Mouse (Mus musculus) mouse trophoblast stem cell (cell line): ENCODE measurements around the gene Lrrc1.

Experiments
- in situ Hi-C, 2 experiments: fragments of 300-500 bp; cut with MseI, MboI; formaldehyde crosslinking; loops; 2 replicates in 1 of 2; 3 replicates in 1 of 2; pipeline ENCODE4 v1.15.1; 2025

Gene Lrrc1

GRCm38 (mm10) chr9:77502171-77502547 is 42.5 kb downstream of the Lrrc1 start:
- in situ Hi-C loops = no loop called here

- in situ Hi-C loops = no loop called here
These were observed 45.6 kb downstream of the Lrrc1 start for GRCm38 (mm10) chr9:77499084-77499483.

GRCm38 (mm10) chr9:77498406-77498805 is 46.3 kb downstream of the Lrrc1 start:
- in situ Hi-C loops = no loop called here

GRCm38 (mm10) chr9:77497173-77497572 is 47.5 kb downstream of the Lrrc1 start:
- in situ Hi-C loops = no loop called here

GRCm38 (mm10) chr9:77496540-77497062 is 48.1 kb downstream of the Lrrc1 start:
- in situ Hi-C loops = no loop called here

- in situ Hi-C loops = no loop called here
These were observed 50.4 kb downstream of the Lrrc1 start for GRCm38 (mm10) chr9:77494307-77494706.

- in situ Hi-C loops = no loop called here
These were observed 56.1 kb downstream of the Lrrc1 start for GRCm38 (mm10) chr9:77488611-77489010.

- in situ Hi-C loops = no loop called here
These were observed 57.2 kb downstream of the Lrrc1 start for GRCm38 (mm10) chr9:77487427-77487826.

- in situ Hi-C loops = no loop called here
These were observed 58.8 kb downstream of the Lrrc1 start for GRCm38 (mm10) chr9:77485915-77486314.

- in situ Hi-C loops = no loop called here
These were observed 59.9 kb downstream of the Lrrc1 start for GRCm38 (mm10) chr9:77484751-77485150.

GRCm38 (mm10) chr9:77483559-77483958 is 61.1 kb downstream of the Lrrc1 start:
- in situ Hi-C loops = no loop called here

- in situ Hi-C loops = no loop called here
These were observed 62.4 kb downstream of the Lrrc1 start for GRCm38 (mm10) chr9:77482281-77482680.

- in situ Hi-C loops = no loop called here
These were observed 63.3 kb downstream of the Lrrc1 start for GRCm38 (mm10) chr9:77481380-77481779.

- in situ Hi-C loops = no loop called here
These were observed 63.9 kb downstream of the Lrrc1 start for GRCm38 (mm10) chr9:77480574-77481319.

GRCm38 (mm10) chr9:77480001-77480400 is 64.7 kb downstream of the Lrrc1 start:
- in situ Hi-C loops = no loop called here

GRCm38 (mm10) chr9:77478166-77478920 is 66.3 kb downstream of the Lrrc1 start:
- in situ Hi-C loops = no loop called here

- in situ Hi-C loops = no loop called here
These were observed 70.1 kb downstream of the Lrrc1 start for GRCm38 (mm10) chr9:77474535-77474934.

- in situ Hi-C loops = no loop called here
These were observed 72.1 kb downstream of the Lrrc1 start for GRCm38 (mm10) chr9:77472557-77472956.

- in situ Hi-C loops = no loop called here
These were observed 72.9 kb downstream of the Lrrc1 start for GRCm38 (mm10) chr9:77471646-77472220.

- in situ Hi-C loops = no loop called here
These were observed 74.7 kb downstream of the Lrrc1 start for GRCm38 (mm10) chr9:77469791-77470607.

GRCm38 (mm10) chr9:77466926-77467325 is 77.7 kb downstream of the Lrrc1 start:
- in situ Hi-C loops = no loop called here

GRCm38 (mm10) chr9:77465401-77465800 is 79.3 kb downstream of the Lrrc1 start:
- in situ Hi-C loops = no loop called here
